Mouse (Mus musculus) forebrain, embryonic 12.5 days (tissue): ENCODE measurements around the gene Lhx5. TPM values are rescaled to one million over a fixed set of nuclear protein-coding genes. Genes with fewer than 3 reads are reported as not detected.

Experiments
- ATAC-seq: fragments of 200-750 bp; cut with Nextera tagmentation; 2 replicates; pipeline ENCODE4 v1.8.0; 2017; ENCODE audit warnings: moderate TSS enrichment; ENCODE audit not compliant: low FRiP score
- H3K27ac ChIP-seq: fragments of 300-500 bp; sonication (generic); 2 replicates; pipeline ENCODE4 v1.5.1; 2016; ENCODE audit warnings: mild to moderate bottlenecking
- H3K27me3 ChIP-seq: fragments of 300-500 bp; sonication (generic); 2 replicates; pipeline ENCODE4 v1.6.1; 2016; ENCODE audit warnings: mild to moderate bottlenecking
- H3K36me3 ChIP-seq: fragments of 300-500 bp; sonication (generic); replicated peaks from 2 replicates; pipeline ENCODE4 v1.6.1; 2016; ENCODE audit warnings: mild to moderate bottlenecking
- H3K4me1 ChIP-seq: fragments of 300-500 bp; sonication (generic); 2 replicates; pipeline ENCODE4 v1.6.1; 2016
- H3K4me2 ChIP-seq: fragments of 300-500 bp; sonication (generic); 2 replicates; pipeline ENCODE4 v1.6.1; 2016; ENCODE audit warnings: mild to moderate bottlenecking, moderate library complexity
- H3K4me3 ChIP-seq: fragments of 300-500 bp; sonication (generic); replicated peaks from 2 replicates; pipeline ENCODE4 v1.5.1; 2016; ENCODE audit warnings: mild to moderate bottlenecking
- H3K9ac ChIP-seq: fragments of 300-500 bp; sonication (generic); 2 replicates; pipeline ENCODE4 v1.6.1; 2016; ENCODE audit warnings: mild to moderate bottlenecking
- H3K9me3 ChIP-seq: fragments of 300-500 bp; sonication (generic); 2 replicates; pipeline ENCODE4 v1.6.1; 2016
- WGBS: fragments of 180-500 bp; shearing (Covaris S2); methylation state at CpG from one replicate; pipeline ENCODE4 v1.1.7; 2016; 5-methylcytosine and 5-hydroxymethylcytosine counted together
- polyA plus RNA-seq: library from polyadenylated mRNA; unstranded; fragments of >200 nt; fragmentation: Nextera tagmentation; extraction: Ambion mirVana; gene quantifications from 2 replicates; pipeline ENCODE4 v1.2.1, GENCODE M21; 2016

Lhx5 gene
- polyA plus RNA-seq, 1 experiment from 2014 or later, result 26.6 TPM

DNA sequence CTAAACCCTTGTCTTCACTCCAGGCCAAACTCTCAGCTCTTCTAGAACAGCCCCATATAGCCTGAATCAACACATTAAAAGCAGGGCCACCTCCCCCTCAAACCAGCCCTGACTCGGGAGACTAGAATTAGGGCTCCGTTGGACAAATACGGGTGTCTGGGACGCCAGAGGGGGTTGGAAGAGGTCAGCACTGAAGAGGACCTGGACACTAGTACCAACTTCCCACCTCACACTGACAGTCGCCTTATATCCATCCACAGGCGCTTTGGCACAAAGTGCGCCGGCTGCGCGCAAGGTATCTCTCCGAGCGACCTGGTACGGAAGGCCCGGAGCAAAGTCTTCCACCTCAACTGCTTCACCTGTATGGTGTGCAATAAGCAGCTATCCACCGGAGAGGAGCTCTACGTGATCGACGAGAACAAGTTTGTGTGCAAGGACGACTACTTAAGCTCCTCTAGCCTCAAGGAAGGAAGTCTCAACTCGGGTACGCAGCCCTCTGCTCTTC, 2.8 kb downstream of the Lhx5 start:
- peaks cover 59% of the 10 kb centered on the region for H3K4me1 ChIP-seq
- no peaks in the 10 kb centered on the region for H3K36me3 ChIP-seq
- peak overlapping the region; percentile 68 for H3K9ac ChIP-seq
- peak overlapping the region; percentile 88 for H3K27ac ChIP-seq
- H3K9me3 ChIP-seq, result no peaks in the 10 kb centered on the region
- ATAC-seq, result no peak
- peak overlapping the region; percentile 74 for H3K4me2 ChIP-seq
- peak overlapping the region; percentile 49 for H3K4me3 ChIP-seq
- WGBS, result 6% methylated on average over 21 of the region's 21 CpGs
- peaks cover 97% of the 10 kb centered on the region for H3K27me3 ChIP-seq

DNA sequence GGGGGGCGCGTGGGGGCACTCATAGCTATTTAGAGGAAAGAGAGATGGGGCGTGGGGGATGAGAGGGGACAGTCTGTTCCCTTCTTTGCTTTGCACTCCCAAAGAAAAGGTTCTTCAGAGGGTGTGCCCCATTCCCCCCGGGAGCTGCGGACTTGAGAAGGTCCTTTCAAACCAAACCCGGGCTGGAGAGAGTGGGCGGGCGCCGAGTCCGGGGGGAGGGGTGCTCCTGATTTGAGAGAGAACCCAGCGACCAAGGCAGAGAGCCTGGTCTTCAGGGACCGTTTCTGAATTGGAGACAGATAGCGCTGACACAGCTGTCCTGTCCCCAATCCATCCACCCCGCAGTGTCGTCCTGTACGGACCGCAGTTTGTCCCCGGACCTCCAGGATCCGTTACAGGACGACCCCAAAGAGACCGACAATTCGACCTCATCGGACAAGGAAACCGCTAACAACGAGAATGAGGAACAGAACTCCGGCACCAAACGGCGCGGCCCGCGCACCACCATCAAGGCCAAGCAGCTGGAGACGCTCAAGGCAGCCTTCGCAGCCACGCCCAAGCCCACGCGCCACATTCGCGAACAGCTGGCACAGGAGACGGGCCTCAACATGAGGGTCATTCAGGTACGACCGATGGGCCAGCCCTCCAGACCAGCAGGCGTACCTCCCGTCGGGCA, 3.6 kb downstream of the Lhx5 start:
- no peak for ATAC-seq
- Histone ChIP-seq H3K9me3 (no peaks in the 10 kb centered on the region), H3K9ac (peak overlapping the region; percentile 68), H3K4me3 (peak overlapping the region; percentile 49), H3K4me1 (peaks cover 68% of the 10 kb centered on the region), H3K27me3 (peaks cover 97% of the 10 kb centered on the region), H3K27ac (peak overlapping the region; percentile 88), H3K4me2 (peak overlapping the region; percentile 74), H3K36me3 (no peaks in the 10 kb centered on the region)
- WGBS, result under 1% methylated on average over 44 of the region's 44 CpGs

GRCm38 (mm10) chr5:120435731-120436501, 4.4 kb downstream of the Lhx5 start:
- under 1% methylated on average over 44 of the region's 47 CpGs for WGBS
- H3K27ac ChIP-seq, result peak overlapping the region; percentile 88
- ATAC-seq, result no peak

GRCm38 (mm10) chr5:120436885-120437495, 5.5 kb downstream of the Lhx5 start:
- H3K9ac ChIP-seq, result peak overlapping the region; percentile 68
- peak overlapping the region; percentile 49 for H3K4me3 ChIP-seq
- H3K36me3 ChIP-seq, result no peaks in the 10 kb centered on the region
- H3K4me2 ChIP-seq, result peak overlapping the region; percentile 74
- under 1% methylated on average over 18 of the region's 18 CpGs for WGBS
- peaks cover 64% of the 10 kb centered on the region for H3K4me1 ChIP-seq
- H3K27ac ChIP-seq, result peak overlapping the region; percentile 88
- H3K9me3 ChIP-seq, result no peaks in the 10 kb centered on the region
- H3K27me3 ChIP-seq, result peaks cover 83% of the 10 kb centered on the region
- ATAC-seq, result no peak

More at GRCm38 (mm10) chr5:120435731-120436501, 4.4 kb downstream of the Lhx5 start:
- Histone ChIP-seq H3K4me2 (peak overlapping the region; percentile 74), H3K9ac (peak overlapping the region; percentile 68), H3K9me3 (no peaks in the 10 kb centered on the region), H3K4me3 (peak overlapping the region; percentile 49), H3K4me1 (peaks cover 72% of the 10 kb centered on the region), H3K36me3 (no peaks in the 10 kb centered on the region), H3K27me3 (peaks cover 94% of the 10 kb centered on the region)

- H3K4me2 ChIP-seq, result peak overlapping the region; percentile 74
- peak overlapping the region; percentile 88 for H3K27ac ChIP-seq
- no peaks in the 10 kb centered on the region for H3K36me3 ChIP-seq
- peaks cover 61% of the 10 kb centered on the region for H3K4me1 ChIP-seq
- peak overlapping the region; percentile 61 for H3K9ac ChIP-seq
- ATAC-seq, result no peak
- H3K9me3 ChIP-seq, result no peaks in the 10 kb centered on the region
- peaks cover 78% of the 10 kb centered on the region for H3K27me3 ChIP-seq
- peak overlapping the region; percentile 37 for H3K4me3 ChIP-seq
- WGBS, result 2% methylated on average over 17 of the region's 17 CpGs
Measured at GRCm38 (mm10) chr5:120437539-120437938, 6.0 kb downstream of the Lhx5 start.

GRCm38 (mm10) chr5:120437986-120438385, 6.5 kb downstream of the Lhx5 start:
- peak overlapping the region; percentile 61 for H3K9ac ChIP-seq
- under 1% methylated on average over 33 of the region's 33 CpGs for WGBS
- ATAC-seq, result no peak

GRCm38 (mm10) chr5:120438469-120438868, 7.0 kb downstream of the Lhx5 start:
- Histone ChIP-seq H3K4me2 (peak overlapping the region; percentile 74), H3K27me3 (peaks cover 69% of the 10 kb centered on the region), H3K9ac (peak overlapping the region; percentile 61), H3K4me1 (peaks cover 57% of the 10 kb centered on the region), H3K9me3 (no peaks in the 10 kb centered on the region), H3K4me3 (peak overlapping the region; percentile 37), H3K36me3 (no peaks in the 10 kb centered on the region), H3K27ac (peak overlapping the region; percentile 88)
- WGBS, result 2% methylated on average over 13 of the region's 13 CpGs
- no peak for ATAC-seq

More at GRCm38 (mm10) chr5:120437986-120438385, 6.5 kb downstream of the Lhx5 start:
- H3K4me2 ChIP-seq, result peak overlapping the region; percentile 74
- no peaks in the 10 kb centered on the region for H3K36me3 ChIP-seq
- H3K9me3 ChIP-seq, result no peaks in the 10 kb centered on the region
- peak overlapping the region; percentile 37 for H3K4me3 ChIP-seq
- peaks cover 61% of the 10 kb centered on the region for H3K4me1 ChIP-seq
- peak overlapping the region; percentile 88 for H3K27ac ChIP-seq
- H3K27me3 ChIP-seq, result peaks cover 74% of the 10 kb centered on the region

DNA sequence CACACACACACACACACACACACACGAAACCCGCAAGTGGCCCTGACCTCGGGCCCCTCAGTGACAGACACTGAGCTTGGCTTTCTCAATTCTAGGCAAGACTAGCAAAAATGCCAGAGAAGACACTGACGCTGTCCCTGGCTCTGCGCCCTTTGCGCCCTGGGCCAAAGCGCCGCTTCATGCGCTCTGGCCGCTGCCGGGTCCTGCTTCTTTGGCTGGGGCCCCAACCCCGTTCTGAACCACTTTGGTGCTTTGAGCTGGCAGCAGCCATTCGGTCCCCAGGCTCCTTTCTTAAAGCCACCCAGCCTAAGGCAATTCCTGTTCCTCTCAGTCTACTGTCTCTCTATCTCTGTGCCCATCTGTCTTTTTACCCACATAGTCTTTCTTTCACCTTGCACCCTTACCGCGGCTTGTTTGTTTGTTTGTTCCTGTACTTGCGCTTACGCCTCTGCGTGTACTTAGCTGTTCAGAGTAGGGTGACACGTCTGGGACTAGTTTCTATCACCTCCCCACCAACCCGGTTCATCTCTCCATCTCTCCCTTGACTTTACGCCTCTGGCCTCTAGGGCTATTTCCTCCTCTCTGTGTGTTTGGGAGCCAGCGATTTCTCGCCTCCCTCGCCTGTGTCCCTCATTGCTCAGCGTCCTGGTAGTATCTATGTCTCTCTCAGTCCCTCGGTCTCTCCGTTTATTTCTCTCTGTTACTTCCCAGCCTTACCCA, 7.7 kb downstream of the Lhx5 start:
- no peak for ATAC-seq
- Histone ChIP-seq H3K9me3 (no peaks in the 10 kb centered on the region), H3K4me3 (peak overlapping the region; percentile 37), H3K27me3 (peaks cover 64% of the 10 kb centered on the region), H3K36me3 (no peaks in the 10 kb centered on the region), H3K9ac (peak overlapping the region; percentile 61), H3K4me2 (peak overlapping the region; percentile 74), H3K4me1 (peaks cover 57% of the 10 kb centered on the region), H3K27ac (peak overlapping the region; percentile 88)
- WGBS, result 17% methylated on average over 27 of the region's 27 CpGs

GRCm38 (mm10) chr5:120439887-120440670, 8.6 kb downstream of the Lhx5 start:
- peak overlapping the region; percentile 37 for H3K4me3 ChIP-seq
- peak overlapping the region; percentile 61 for H3K9ac ChIP-seq
- WGBS, result 9% methylated on average over 61 of the region's 61 CpGs
- H3K9me3 ChIP-seq, result no peaks in the 10 kb centered on the region
- peaks cover 51% of the 10 kb centered on the region for H3K4me1 ChIP-seq
- peak overlapping the region; percentile 88 for H3K27ac ChIP-seq
- H3K27me3 ChIP-seq, result peaks cover 59% of the 10 kb centered on the region
- ATAC-seq, result no peak
- no peaks in the 10 kb centered on the region for H3K36me3 ChIP-seq
- peak overlapping the region; percentile 74 for H3K4me2 ChIP-seq

GRCm38 (mm10) chr5:120440733-120441132, 9.2 kb downstream of the Lhx5 start:
- no peaks in the 10 kb centered on the region for H3K36me3 ChIP-seq
- H3K4me2 ChIP-seq, result peak overlapping the region; percentile 74
- ATAC-seq, result peak; percentile 54

DNA sequence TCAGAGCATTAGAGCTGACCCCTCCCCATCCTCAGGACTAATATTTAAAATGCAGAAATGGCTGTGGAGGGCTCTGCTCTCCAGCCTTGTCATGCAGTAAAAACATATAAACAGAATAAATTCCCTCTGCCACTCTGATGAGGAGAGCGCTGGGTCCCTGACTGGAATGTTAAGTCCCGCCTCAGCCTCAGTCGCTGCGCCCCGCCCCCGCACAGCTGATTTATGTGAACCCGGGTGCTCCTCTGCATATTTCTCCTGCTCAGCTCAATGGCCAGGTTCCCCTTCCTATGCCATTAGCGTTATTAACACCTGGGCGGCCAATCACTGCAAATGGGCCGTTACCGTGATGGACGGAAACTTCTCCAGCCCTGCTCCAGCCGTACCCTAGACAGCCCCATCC, 15.8 kb downstream of the Lhx5 start:
- no peaks in the 10 kb centered on the region for H3K36me3 ChIP-seq
- H3K4me2 ChIP-seq, result no peak overlapping the region
- WGBS, result 55% methylated on average over 13 of the region's 13 CpGs
- H3K9ac ChIP-seq, result no peak overlapping the region
- no peak for ATAC-seq
- H3K27me3 ChIP-seq, result peaks cover 22% of the 10 kb centered on the region; the same call in 1 of the 2 replicates
- no peaks in the 10 kb centered on the region for H3K4me1 ChIP-seq
- no peak overlapping the region for H3K4me3 ChIP-seq
- H3K9me3 ChIP-seq, result no peaks in the 10 kb centered on the region
- H3K27ac ChIP-seq, result no peak overlapping the region

More at GRCm38 (mm10) chr5:120440733-120441132, 9.2 kb downstream of the Lhx5 start:
- Histone ChIP-seq H3K27ac (peak overlapping the region; percentile 88; the same call in 1 of the 2 replicates), H3K27me3 (peaks cover 59% of the 10 kb centered on the region), H3K9me3 (no peaks in the 10 kb centered on the region), H3K4me3 (peak overlapping the region; percentile 37), H3K9ac (no peak overlapping the region), H3K4me1 (peaks cover 45% of the 10 kb centered on the region)
- WGBS, result 7% methylated on average over 13 of the region's 14 CpGs
